Mouse (Mus musculus) embryonic facial prominence, embryonic 11.5 days (tissue): ENCODE measurements around the gene Ucn2. TPM values are rescaled to one million over a fixed set of nuclear protein-coding genes. Genes with fewer than 3 reads are reported as not detected.

Experiments
- ATAC-seq: fragments of 200-750 bp; cut with Nextera tagmentation; replicated peaks from 2 replicates; pipeline ENCODE4 v1.8.0; 2017; ENCODE audit warnings: low read depth; ENCODE audit not compliant: insufficient number of reproducible peaks, low FRiP score, low TSS enrichment
- DNase-seq: peaks from one replicate; pipeline ENCODE4 v3.0.0-alpha.2; 2015; ENCODE audit warnings: low spot score
- H3K27ac ChIP-seq: fragments of 300-500 bp; sonication (generic); replicated peaks from 2 replicates; pipeline ENCODE4 v1.5.1; 2014; ENCODE audit warnings: mild to moderate bottlenecking, low read depth, low read length, control low read depth
- H3K27me3 ChIP-seq: fragments of 300-500 bp; sonication (generic); 2 replicates; pipeline ENCODE4 v1.6.1; 2014; ENCODE audit warnings: mild to moderate bottlenecking, low read length, moderate library complexity, mixed read lengths; ENCODE audit not compliant: control insufficient read depth, insufficient read depth
- H3K36me3 ChIP-seq: fragments of 300-500 bp; sonication (generic); replicated peaks from 2 replicates; pipeline ENCODE4 v1.6.1; 2014; ENCODE audit warnings: low read depth, mild to moderate bottlenecking, low read length, moderate library complexity, mixed read lengths; ENCODE audit not compliant: control insufficient read depth, insufficient read depth
- H3K4me1 ChIP-seq: fragments of 300-500 bp; sonication (generic); 2 replicates; pipeline ENCODE4 v1.6.1; 2014; ENCODE audit warnings: low read length, mixed read lengths; ENCODE audit not compliant: control insufficient read depth, insufficient read depth
- H3K4me2 ChIP-seq: fragments of 300-500 bp; sonication (generic); 2 replicates; pipeline ENCODE4 v1.6.1; 2014; ENCODE audit warnings: low read depth, mild to moderate bottlenecking, control low read depth, low read length, moderate library complexity
- H3K4me3 ChIP-seq: fragments of 300-500 bp; sonication (generic); 2 replicates; pipeline ENCODE4 v1.5.1; 2014; ENCODE audit warnings: low read depth, low read length, control low read depth
- H3K9ac ChIP-seq: fragments of 300-500 bp; sonication (generic); replicated peaks from 2 replicates; pipeline ENCODE4 v1.6.1; 2014; ENCODE audit warnings: mild to moderate bottlenecking, control low read depth, low read length
- H3K9me3 ChIP-seq: fragments of 300-500 bp; sonication (generic); replicated peaks from 2 replicates; pipeline ENCODE4 v1.6.1; 2016; ENCODE audit warnings: mild to moderate bottlenecking, low read length, inconsistent platforms, mixed read lengths; ENCODE audit not compliant: control insufficient read depth
- WGBS: fragments of 180-500 bp; shearing (Covaris S2); extraction: QIAGEN DNeasy Blood & Tissue Kit; methylation state at CpG from one replicate; pipeline ENCODE4 v1.1.7; 2014; 5-methylcytosine and 5-hydroxymethylcytosine counted together
- polyA plus RNA-seq: library from polyadenylated mRNA; unstranded; fragments of >200 nt; fragmentation: Nextera tagmentation; extraction: Ambion mirVana; gene quantifications from 2 replicates; pipeline ENCODE4 v1.2.1, GENCODE M21; 2014

Gene Ucn2
- polyA plus RNA-seq, 1 experiment from 2014 or later: not detected

DNA sequence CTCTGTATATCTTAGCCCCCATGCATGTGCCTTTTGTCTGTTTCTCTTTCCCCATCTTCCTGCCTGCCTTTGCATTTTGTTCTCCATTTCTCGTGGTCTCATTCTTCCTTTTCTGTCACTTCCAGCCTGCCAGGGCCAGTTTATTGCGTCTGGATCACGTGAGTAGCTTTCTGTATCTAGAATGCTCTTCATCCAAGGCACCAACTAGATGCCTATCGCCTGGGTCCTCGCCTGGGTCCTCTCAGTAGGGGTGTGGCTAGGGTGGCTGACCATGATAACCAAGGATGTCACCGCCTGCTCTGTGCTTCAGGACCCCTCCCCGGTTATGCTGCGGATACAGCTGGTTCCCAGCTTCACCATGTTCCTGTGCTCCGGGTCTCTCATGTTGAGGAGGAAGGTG, 2.6 kb upstream of the Ucn2 start:
- no peak for ATAC-seq
- H3K4me2 ChIP-seq: no peak overlapping the region
- 82% methylated on average over 9 of the region's 9 CpGs for WGBS
- no peaks in the 10 kb centered on the region for H3K27me3 ChIP-seq
- no peaks in the 10 kb centered on the region for H3K4me1 ChIP-seq
- no peaks in the 10 kb centered on the region for H3K36me3 ChIP-seq
- no peaks in the 10 kb centered on the region for H3K9me3 ChIP-seq
- no peak overlapping the region for H3K9ac ChIP-seq
- H3K27ac ChIP-seq: no peak overlapping the region
- no peak overlapping the region for H3K4me3 ChIP-seq
- DNase-seq: no peak

DNA sequence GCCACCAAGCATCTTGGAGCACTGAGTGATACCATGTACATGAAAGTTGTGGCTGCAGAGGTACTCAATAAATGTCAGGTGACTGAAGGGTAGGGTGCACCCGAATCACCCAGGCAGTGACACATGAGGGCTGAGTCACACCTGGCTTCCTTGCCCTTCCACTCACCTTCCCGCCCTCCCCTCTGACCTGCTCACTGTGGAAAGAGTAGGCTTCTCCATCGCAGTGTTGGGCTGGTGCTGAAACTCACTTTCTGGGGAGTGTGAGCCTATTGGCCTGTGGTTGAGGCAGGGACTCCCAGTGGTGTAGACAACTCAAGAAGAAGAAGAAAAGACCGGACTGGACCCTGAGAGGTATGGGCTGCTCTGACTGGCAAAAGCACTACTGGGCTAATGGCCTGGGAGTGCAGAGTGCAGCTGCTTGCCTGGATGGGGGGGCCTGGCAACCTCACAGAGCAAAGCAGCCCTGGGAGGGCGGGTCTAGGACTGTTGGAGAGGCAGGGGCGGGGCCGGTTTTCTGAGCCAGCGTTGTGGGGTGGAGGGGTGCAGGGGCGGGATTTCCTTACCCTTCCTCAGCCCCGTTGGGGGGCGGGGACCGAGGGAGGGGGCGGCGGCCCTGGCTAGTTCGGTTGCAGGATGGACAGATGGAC, 2.0 kb downstream of the Ucn2 start:
- no peaks in the 10 kb centered on the region for H3K9me3 ChIP-seq
- no peak overlapping the region for H3K4me3 ChIP-seq
- no peaks in the 10 kb centered on the region for H3K27me3 ChIP-seq
- 20% methylated on average over 15 of the region's 15 CpGs for WGBS
- H3K4me1 ChIP-seq: peaks cover 3% of the 10 kb centered on the region; the same call in 1 of the 2 replicates
- ATAC-seq: no peak
- H3K4me2 ChIP-seq: no peak overlapping the region
- no peak overlapping the region for H3K27ac ChIP-seq
- no peak overlapping the region for H3K9ac ChIP-seq
- no peaks in the 10 kb centered on the region for H3K36me3 ChIP-seq
- DNase-seq: peak; percentile 48

DNA sequence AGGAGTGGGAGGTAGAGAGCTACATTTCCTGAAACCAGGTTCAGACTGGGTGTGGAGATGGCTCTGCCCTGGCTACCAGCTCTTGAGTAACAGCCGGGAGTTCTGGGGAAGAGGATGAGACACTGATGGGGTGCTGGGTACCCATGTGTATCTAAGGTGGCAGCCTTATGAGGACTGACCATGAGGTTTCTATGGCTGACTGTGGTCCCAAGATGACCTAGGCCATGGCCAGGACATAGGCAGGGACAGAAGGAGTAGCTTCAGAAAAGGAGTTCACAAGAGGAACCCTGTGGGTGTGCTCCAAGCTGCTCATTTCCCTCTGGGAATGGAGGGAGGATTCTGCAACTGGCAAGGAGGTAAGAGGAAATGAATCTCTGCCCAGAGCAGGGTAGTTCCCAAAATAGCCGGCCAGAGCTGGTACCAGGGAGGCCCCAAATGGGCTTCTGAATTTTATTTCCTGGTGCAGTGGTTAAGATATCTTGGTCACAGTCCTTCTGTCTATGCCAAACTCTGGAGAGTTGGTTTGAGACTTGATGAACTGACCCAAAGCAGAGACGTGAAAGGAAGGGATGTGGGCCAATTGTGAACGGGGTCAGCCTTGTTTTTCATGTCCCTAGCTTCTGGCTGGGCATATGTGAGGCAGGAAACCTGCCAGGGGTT, 4.1 kb downstream of the Ucn2 start:
- H3K4me3 ChIP-seq: no peak overlapping the region
- no peak overlapping the region for H3K9ac ChIP-seq
- ATAC-seq: no peak
- no peak overlapping the region for H3K4me2 ChIP-seq
- H3K4me1 ChIP-seq: peaks cover 3% of the 10 kb centered on the region; the same call in 1 of the 2 replicates
- WGBS: 72% methylated on average over 4 of the region's 4 CpGs
- H3K27me3 ChIP-seq: no peaks in the 10 kb centered on the region
- DNase-seq: no peak
- no peak overlapping the region for H3K27ac ChIP-seq
- H3K36me3 ChIP-seq: no peaks in the 10 kb centered on the region
- no peaks in the 10 kb centered on the region for H3K9me3 ChIP-seq

DNA sequence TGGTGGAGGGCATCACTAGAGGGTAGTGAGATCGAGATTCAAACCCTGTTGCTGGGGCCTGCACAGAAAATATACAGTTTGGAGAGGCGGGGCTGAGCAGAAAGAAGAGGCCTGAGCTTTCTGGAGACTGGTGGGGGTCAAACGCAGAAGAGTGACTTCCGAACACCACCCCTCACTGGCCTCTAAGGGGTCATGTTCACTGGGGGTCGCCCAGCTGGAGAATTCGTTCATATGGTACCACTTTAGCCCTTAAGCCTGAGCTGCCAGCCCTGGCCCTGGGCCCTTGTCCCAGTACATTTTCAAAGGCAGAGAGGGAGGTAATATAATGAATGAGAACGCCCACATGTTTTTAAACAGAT, 4.6 kb downstream of the Ucn2 start:
- H3K9ac ChIP-seq: no peak overlapping the region
- ATAC-seq: no peak
- H3K4me2 ChIP-seq: no peak overlapping the region
- H3K4me1 ChIP-seq: peaks cover 3% of the 10 kb centered on the region; the same call in 1 of the 2 replicates
- 48% methylated on average over 7 of the region's 7 CpGs for WGBS
- H3K27ac ChIP-seq: no peak overlapping the region
- H3K27me3 ChIP-seq: no peaks in the 10 kb centered on the region
- H3K4me3 ChIP-seq: no peak overlapping the region
- DNase-seq: peak; percentile 49
- no peaks in the 10 kb centered on the region for H3K9me3 ChIP-seq
- H3K36me3 ChIP-seq: no peaks in the 10 kb centered on the region

DNA sequence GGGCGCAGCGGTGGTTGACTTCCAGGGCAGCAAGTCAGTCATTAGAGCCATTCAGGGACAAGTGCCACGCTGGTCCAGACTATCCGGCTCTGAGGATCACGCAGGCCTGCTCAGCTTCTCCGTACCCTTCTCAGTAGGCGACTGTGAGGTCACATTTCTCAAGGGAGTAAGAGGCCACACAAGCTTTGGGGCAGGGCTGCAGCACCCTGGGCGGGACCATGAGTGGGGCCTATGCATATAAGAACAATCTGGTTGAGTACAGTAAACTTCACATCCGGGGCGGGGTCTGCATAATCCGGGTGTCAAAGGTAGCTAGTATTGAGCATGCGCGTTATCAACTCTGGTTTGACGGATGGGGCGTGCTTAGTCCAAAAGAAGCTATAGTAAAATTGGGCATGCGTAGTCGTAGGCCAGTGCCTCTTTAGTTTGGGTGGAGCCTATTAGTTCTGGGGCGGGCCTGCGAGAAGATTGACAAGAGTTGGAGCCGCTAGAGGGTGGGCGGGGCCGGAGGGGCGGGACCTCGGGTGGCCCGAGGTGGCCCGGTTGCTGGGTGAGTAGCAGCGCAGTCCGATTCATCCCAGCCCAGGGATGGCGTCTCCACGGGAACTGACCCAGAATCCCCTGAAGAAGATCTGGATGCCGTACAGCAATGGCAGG, 5.7 kb downstream of the Ucn2 start, which contains the start of gene Pfkfb4:
TSS of gene Pfkfb4 (plus strand) at position 351 of the 657 bp plus-strand sequence.
- DNase-seq (peak; percentile 99), ATAC-seq (peak; percentile 95)
- peak within 1 kb of the TSS; percentile 61 for H3K9ac ChIP-seq
- H3K36me3 ChIP-seq: no peaks in the 10 kb centered on the region
- no peaks in the 10 kb centered on the region for H3K27me3 ChIP-seq
- no peaks in the 10 kb centered on the region for H3K9me3 ChIP-seq
- 2% methylated on average over 31 of the region's 31 CpGs for WGBS
- H3K4me2 ChIP-seq: peak within 1 kb of the TSS; percentile 78
- peak within 1 kb of the TSS; percentile 51 for H3K4me3 ChIP-seq
- H3K4me1 ChIP-seq: peaks cover 3% of the 10 kb centered on the region; the same call in 1 of the 2 replicates
- H3K27ac ChIP-seq: peak within 1 kb of the TSS; percentile 68

DNA sequence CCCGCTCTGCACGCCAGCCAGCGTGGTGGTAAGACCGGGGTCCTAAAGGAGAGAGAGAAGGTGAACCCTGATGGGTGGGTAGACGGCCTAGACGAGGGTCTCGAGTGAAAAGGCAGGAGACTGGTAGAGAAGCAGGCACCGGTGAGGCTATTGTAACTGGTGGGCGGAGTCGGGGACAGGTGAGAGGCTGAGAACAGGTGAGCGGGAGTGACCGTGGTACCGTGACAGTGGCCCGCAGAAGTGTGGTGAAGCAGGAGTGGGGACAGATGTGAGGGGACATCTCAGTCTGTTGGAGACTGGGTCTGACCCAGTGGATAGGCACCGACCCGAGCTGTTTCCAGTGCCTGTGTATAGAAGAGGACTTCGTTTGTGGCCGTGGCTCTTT, 6.3 kb downstream of the Ucn2 start:
- H3K4me2 ChIP-seq: peak overlapping the region; percentile 78
- peak overlapping the region; percentile 56 for H3K9ac ChIP-seq
- ATAC-seq (0 out of 2 replicates have a peak, but pooled peaks have one; percentile 7), DNase-seq (no peak)
- H3K27ac ChIP-seq: no peak overlapping the region
- WGBS: 10% methylated on average over 18 of the region's 18 CpGs
- peak overlapping the region; percentile 51 for H3K4me3 ChIP-seq
- H3K36me3 ChIP-seq: no peaks in the 10 kb centered on the region
- no peaks in the 10 kb centered on the region for H3K9me3 ChIP-seq
- no peaks in the 10 kb centered on the region for H3K27me3 ChIP-seq
- H3K4me1 ChIP-seq: peaks cover 3% of the 10 kb centered on the region; the same call in 1 of the 2 replicates

DNA sequence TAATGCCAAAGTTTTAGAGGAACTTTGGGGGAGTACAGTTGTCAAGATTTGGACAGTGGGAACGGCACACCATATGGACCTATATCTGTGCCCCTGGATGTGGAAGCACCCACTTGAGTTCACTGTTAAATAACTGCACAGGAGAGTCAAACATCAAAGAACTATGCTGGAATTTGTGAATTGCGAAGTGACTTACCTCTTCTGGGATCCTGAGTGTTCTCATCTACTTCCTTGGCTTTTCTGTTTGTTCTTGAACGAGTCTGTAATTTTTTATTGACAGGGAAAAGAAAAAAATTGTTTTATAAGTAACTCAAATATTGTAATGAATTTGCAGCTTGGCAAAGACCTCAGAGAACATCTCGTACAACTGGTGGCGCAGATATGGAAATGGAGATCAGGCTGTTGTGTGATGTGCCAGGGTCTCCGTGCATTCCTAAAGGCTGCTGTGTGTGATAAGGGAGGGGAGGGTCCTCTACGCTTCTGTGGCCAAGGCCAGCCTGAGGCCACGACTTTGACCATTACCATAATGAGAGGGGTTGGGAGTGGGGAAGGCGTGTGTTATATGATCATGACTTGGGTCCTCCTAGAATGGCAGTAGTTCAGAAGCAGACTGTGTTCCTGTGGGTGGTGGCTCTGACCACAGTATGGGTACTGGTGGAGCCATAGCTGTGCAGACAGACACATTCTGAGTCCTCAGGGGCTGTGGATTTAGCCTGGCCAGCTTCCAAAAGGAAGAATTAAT, 7.0 kb downstream of the Ucn2 start:
- ATAC-seq: no peak
- H3K4me2 ChIP-seq: no peak overlapping the region; the same call in 1 of the 2 replicates
- no peak for DNase-seq
- H3K36me3 ChIP-seq: no peaks in the 10 kb centered on the region
- H3K4me1 ChIP-seq: peaks cover 3% of the 10 kb centered on the region; the same call in 1 of the 2 replicates
- no peak overlapping the region for H3K4me3 ChIP-seq
- H3K27me3 ChIP-seq: no peaks in the 10 kb centered on the region
- no peak overlapping the region for H3K27ac ChIP-seq
- H3K9me3 ChIP-seq: no peaks in the 10 kb centered on the region
- no peak overlapping the region for H3K9ac ChIP-seq
- WGBS: 84% methylated on average over 9 of the region's 9 CpGs
